Mouse (Mus musculus) liver, embryonic 16.5 days (tissue): ENCODE results near the gene Hoxc11. TPM values are rescaled to one million over a fixed set of nuclear protein-coding genes. Genes with fewer than 3 reads are reported as not detected.

Experiments
- ATAC-seq: fragments of 200-750 bp; cut with Nextera tagmentation; 2 replicates; pipeline ENCODE4 v1.8.0; 2017; ENCODE audit warnings: low read depth, mild to moderate bottlenecking, moderate number of reproducible peaks, moderate library complexity
- H3K27ac ChIP-seq: fragments of 300-500 bp; sonication (generic); 2 replicates; pipeline ENCODE4 v1.5.1; 2014; ENCODE audit warnings: mild to moderate bottlenecking, low read length
- H3K27me3 ChIP-seq: fragments of 300-500 bp; sonication (generic); 2 replicates; pipeline ENCODE4 v1.6.1; 2014; ENCODE audit warnings: low read depth, low read length, mixed read lengths; ENCODE audit not compliant: control insufficient read depth, insufficient read depth
- H3K36me3 ChIP-seq: fragments of 300-500 bp; sonication (generic); 2 replicates; pipeline ENCODE4 v1.6.1; 2014; ENCODE audit warnings: mild to moderate bottlenecking; ENCODE audit not compliant: control insufficient read depth, insufficient read depth
- H3K4me1 ChIP-seq: fragments of 300-500 bp; sonication (generic); 2 replicates; pipeline ENCODE4 v1.6.1; 2014; ENCODE audit warnings: low read depth, low read length, mixed read lengths; ENCODE audit not compliant: control insufficient read depth
- H3K4me2 ChIP-seq: fragments of 300-500 bp; sonication (generic); 2 replicates; pipeline ENCODE4 v1.6.1; 2014; ENCODE audit warnings: low read depth, low read length, mixed read lengths
- H3K4me3 ChIP-seq: fragments of 300-500 bp; sonication (generic); 2 replicates; pipeline ENCODE4 v1.5.1; 2014; ENCODE audit warnings: low read depth, mild to moderate bottlenecking, low read length
- H3K9ac ChIP-seq: fragments of 300-500 bp; sonication (generic); 2 replicates; pipeline ENCODE4 v1.6.1; 2014; ENCODE audit warnings: low read depth, low read length
- H3K9me3 ChIP-seq: fragments of 300-500 bp; sonication (generic); replicated peaks from 2 replicates; pipeline ENCODE4 v1.6.1; 2016; ENCODE audit warnings: low read length; ENCODE audit not compliant: control insufficient read depth
- WGBS: fragments of 180-500 bp; shearing (Covaris S2); extraction: QIAGEN DNeasy Blood & Tissue Kit; methylation state at CpG from one replicate; pipeline ENCODE4 v1.1.7; 2014; ENCODE audit not compliant: insufficient replicate concordance; 5-methylcytosine and 5-hydroxymethylcytosine counted together
- polyA plus RNA-seq: library from polyadenylated mRNA; unstranded; fragments of >200 nt; fragmentation: Nextera tagmentation; extraction: Ambion mirVana; gene quantifications from 2 replicates; pipeline ENCODE4 v1.2.1, GENCODE M21; 2015

The Hoxc11 gene
- polyA plus RNA-seq, 1 experiment from 2014 or later = not detected

DNA sequence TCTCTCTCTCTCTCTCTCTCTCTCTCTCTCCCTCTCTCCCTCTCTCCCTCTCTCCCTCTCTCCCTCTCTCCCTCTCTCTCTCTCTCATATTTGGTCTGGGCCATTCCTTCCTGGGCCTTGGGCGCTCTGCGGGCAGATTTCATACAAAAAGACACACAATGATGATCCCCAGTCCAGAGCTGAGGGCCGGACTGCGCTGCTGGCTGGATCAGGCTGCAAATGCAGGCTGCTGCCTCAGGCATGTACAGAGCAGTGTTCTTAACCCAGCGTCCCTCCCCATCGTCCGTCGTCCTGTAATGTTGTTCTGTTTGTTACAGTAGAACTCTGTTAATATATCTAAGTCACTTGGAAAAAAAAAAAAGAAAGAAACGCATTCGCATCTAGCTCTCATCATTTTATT lies 30.3 kb downstream of the Hoxc11 start:
- WGBS = 11% methylated on average over 10 of the region's 10 CpGs
- H3K4me1 ChIP-seq = no peaks in the 10 kb centered on the region
- H3K9me3 ChIP-seq = no peaks in the 10 kb centered on the region
- no peaks in the 10 kb centered on the region for H3K36me3 ChIP-seq
- no peak overlapping the region for H3K9ac ChIP-seq
- H3K27me3 ChIP-seq = peaks cover 99% of the 10 kb centered on the region
- no peak overlapping the region for H3K27ac ChIP-seq
- ATAC-seq = no peak
- no peak overlapping the region for H3K4me2 ChIP-seq
- H3K4me3 ChIP-seq = no peak overlapping the region

- Histone ChIP-seq H3K4me2 (no peak overlapping the region), H3K27ac (no peak overlapping the region), H3K9me3 (no peaks in the 10 kb centered on the region), H3K36me3 (no peaks in the 10 kb centered on the region), H3K4me3 (no peak overlapping the region), H3K27me3 (peaks cover 99% of the 10 kb centered on the region), H3K4me1 (no peaks in the 10 kb centered on the region), H3K9ac (no peak overlapping the region)
- no peak for ATAC-seq
- 15% methylated on average over 3 of the region's 3 CpGs for WGBS
Measured at GRCm38 (mm10) chr15:102984925-102985324, 30.7 kb downstream of the Hoxc11 start.

GRCm38 (mm10) chr15:102987124-102987833 lies 33.1 kb downstream of the Hoxc11 start:
- Histone ChIP-seq H3K36me3 (no peaks in the 10 kb centered on the region), H3K27me3 (peaks cover 99% of the 10 kb centered on the region), H3K4me1 (no peaks in the 10 kb centered on the region), H3K4me2 (no peak overlapping the region), H3K9me3 (no peaks in the 10 kb centered on the region), H3K9ac (no peak overlapping the region), H3K4me3 (no peak overlapping the region), H3K27ac (no peak overlapping the region)
- WGBS = 3% methylated on average over 21 of the region's 21 CpGs
- no peak for ATAC-seq

DNA sequence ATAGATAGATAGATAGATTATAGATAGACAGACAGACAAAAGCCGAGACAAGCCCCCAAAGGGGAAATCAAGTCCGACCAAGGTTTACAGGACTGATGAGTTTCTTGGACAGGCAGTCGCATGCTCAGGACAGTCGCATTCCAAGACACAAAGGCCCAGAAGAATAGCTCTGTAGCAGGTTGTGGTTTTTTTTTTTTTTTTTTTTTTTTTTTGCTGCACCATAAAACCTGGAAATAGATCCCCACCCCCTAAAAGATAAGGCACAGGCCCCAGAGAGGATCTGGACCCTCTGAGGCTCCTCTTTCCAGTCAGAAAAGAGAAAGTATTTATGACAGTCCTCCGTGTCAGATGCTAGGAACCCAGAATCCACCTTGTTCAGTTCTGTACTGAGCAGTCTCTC lies 33.9 kb downstream of the Hoxc11 start:
- ATAC-seq = no peak

GRCm38 (mm10) chr15:102990461-102991397 lies 36.5 kb downstream of the Hoxc11 start, which contains the start of gene Hoxc8:
Gene Hoxc8 (plus strand): TSS chr15:102990607.
- H3K4me3 ChIP-seq = no peak within 1 kb of the TSS
- no peaks in the 10 kb centered on the region for H3K4me1 ChIP-seq
- H3K36me3 ChIP-seq = no peaks in the 10 kb centered on the region
- no peak for ATAC-seq
- H3K4me2 ChIP-seq = no peak within 1 kb of the TSS
- H3K9me3 ChIP-seq = no peaks in the 10 kb centered on the region
- H3K27ac ChIP-seq = no peak within 1 kb of the TSS
- 2% methylated on average over 69 of the region's 69 CpGs for WGBS
- H3K27me3 ChIP-seq = peaks cover 94% of the 10 kb centered on the region
- H3K9ac ChIP-seq = no peak within 1 kb of the TSS

More for the DNA sequence above, 33.9 kb downstream of the Hoxc11 start:
- no peaks in the 10 kb centered on the region for H3K4me1 ChIP-seq
- no peaks in the 10 kb centered on the region for H3K36me3 ChIP-seq
- H3K27me3 ChIP-seq = peaks cover 100% of the 10 kb centered on the region
- 23% methylated on average over 5 of the region's 5 CpGs for WGBS
- no peak overlapping the region for H3K4me2 ChIP-seq
- no peak overlapping the region for H3K4me3 ChIP-seq
- H3K9me3 ChIP-seq = no peaks in the 10 kb centered on the region
- H3K9ac ChIP-seq = no peak overlapping the region
- no peak overlapping the region for H3K27ac ChIP-seq

- 1% methylated on average over 7 of the region's 7 CpGs for WGBS
- Histone ChIP-seq H3K9ac (no peak overlapping the region), H3K4me3 (no peak overlapping the region), H3K36me3 (no peaks in the 10 kb centered on the region), H3K27ac (no peak overlapping the region), H3K27me3 (peaks cover 94% of the 10 kb centered on the region), H3K9me3 (no peaks in the 10 kb centered on the region), H3K4me2 (no peak overlapping the region), H3K4me1 (no peaks in the 10 kb centered on the region)
- no peak for ATAC-seq
Measured at GRCm38 (mm10) chr15:102991782-102992181, 37.6 kb downstream of the Hoxc11 start.

GRCm38 (mm10) chr15:102992206-102992605 lies 38.0 kb downstream of the Hoxc11 start:
- H3K9ac ChIP-seq = no peak overlapping the region
- no peak for ATAC-seq
- H3K4me2 ChIP-seq = no peak overlapping the region
- no peaks in the 10 kb centered on the region for H3K36me3 ChIP-seq
- H3K4me1 ChIP-seq = no peaks in the 10 kb centered on the region
- peaks cover 93% of the 10 kb centered on the region for H3K27me3 ChIP-seq
- H3K4me3 ChIP-seq = no peak overlapping the region
- WGBS = 0% methylated on average over 11 of the region's 11 CpGs
- no peak overlapping the region for H3K27ac ChIP-seq
- H3K9me3 ChIP-seq = no peaks in the 10 kb centered on the region

DNA sequence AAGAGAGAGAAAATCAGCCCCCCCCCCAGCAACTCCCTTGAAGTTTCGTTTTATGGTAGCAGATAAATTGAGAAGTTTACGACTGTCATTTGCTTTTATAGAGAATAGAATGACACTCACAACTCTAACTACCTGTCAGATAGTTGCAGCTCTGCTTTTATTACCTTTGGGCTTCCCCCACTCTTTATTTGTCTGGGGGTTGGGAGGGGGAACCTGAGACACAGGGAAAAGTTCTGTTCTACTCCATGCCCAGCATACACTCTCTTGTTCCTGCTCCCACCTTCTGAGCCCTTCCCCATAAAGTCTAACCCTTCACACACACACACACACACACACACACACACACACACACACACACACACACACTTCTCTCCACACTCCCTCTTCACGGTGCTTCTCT lies 38.6 kb downstream of the Hoxc11 start:
- Histone ChIP-seq H3K4me3 (no peak overlapping the region), H3K9me3 (no peaks in the 10 kb centered on the region)
- ATAC-seq = no peak

DNA sequence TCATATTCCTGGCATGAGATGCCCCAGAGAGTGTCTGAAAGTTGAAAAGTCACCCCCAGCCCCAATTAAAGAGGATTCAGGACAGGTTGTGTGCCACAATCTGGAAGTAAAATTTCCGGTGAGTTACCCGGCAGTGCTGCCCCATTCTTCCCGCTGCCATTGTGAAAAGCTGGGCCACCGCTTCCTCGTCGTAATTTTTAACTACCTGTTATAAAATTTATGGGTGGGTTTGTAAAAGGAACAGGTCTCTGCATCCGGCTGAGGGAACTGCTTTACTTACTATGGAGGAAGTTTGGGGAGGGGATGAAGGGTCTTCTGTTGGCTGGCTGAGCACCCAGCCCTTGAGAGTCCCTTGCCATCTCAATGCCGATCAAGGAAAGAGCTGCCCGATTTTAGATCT lies 42.3 kb downstream of the Hoxc11 start:
- Histone ChIP-seq H3K27ac (no peak overlapping the region), H3K9me3 (no peaks in the 10 kb centered on the region), H3K4me1 (no peaks in the 10 kb centered on the region), H3K36me3 (no peaks in the 10 kb centered on the region), H3K4me3 (no peak overlapping the region), H3K9ac (no peak overlapping the region), H3K4me2 (no peak overlapping the region), H3K27me3 (peaks cover 93% of the 10 kb centered on the region)
- WGBS = 4% methylated on average over 9 of the region's 9 CpGs
- no peak for ATAC-seq

More for the DNA sequence above, 38.6 kb downstream of the Hoxc11 start:
- Histone ChIP-seq H3K27ac (no peak overlapping the region), H3K4me1 (no peaks in the 10 kb centered on the region), H3K9ac (no peak overlapping the region), H3K27me3 (peaks cover 93% of the 10 kb centered on the region), H3K4me2 (no peak overlapping the region), H3K36me3 (no peaks in the 10 kb centered on the region)
- WGBS = 3% methylated on average over 3 of the region's 3 CpGs
